Mouse (Mus musculus): ENCODE measurements around the gene Pcnx.
"Not testable (repeated sequence)": the region's sequence is repeated elsewhere in the genome, so short reads cannot be mapped to it uniquely, and the experiment has no call there.

Gene Pcnx

DNA sequence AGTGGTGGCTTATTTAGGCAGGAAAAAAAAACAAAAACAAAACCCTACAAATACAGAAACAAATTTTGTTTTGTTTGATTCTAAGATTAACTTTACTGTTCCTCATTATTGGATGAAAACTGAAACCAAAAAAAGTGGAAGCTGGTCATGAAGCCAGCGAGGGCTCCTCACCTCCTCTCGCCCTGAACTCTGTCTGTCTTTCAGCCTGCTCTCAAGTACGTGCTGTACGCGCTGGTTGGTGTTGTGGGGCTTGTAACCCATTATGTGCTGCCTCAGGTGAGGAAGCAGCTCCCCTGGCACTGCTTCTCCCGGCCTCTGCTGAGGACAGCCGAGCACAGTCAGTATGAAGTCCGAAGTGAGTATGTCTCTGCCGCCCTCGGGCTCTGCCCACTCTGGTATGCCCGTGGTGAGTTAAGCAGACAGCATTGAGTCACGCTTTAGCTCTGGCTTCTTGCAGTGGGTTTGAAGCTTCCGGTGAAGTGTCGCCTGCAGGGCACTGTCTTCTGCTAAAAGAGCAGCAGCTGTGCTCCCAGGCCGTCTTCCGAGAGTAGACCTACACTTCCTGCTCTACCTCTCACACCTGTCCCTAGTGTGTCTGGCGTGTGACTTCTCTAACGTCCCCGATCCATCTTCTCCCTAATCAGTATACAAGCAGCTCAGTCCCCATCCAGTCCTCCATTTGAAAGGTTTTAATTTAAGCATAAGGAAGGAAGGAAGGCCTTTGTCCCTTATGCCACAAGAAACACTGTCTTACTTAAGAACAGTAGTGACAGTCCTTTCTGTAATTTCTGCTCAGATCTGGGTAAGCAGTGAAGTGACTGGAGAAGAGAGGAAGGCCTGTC lies 111.4 kb downstream of the Pcnx start:
- no peak for DNase-seq

DNA sequence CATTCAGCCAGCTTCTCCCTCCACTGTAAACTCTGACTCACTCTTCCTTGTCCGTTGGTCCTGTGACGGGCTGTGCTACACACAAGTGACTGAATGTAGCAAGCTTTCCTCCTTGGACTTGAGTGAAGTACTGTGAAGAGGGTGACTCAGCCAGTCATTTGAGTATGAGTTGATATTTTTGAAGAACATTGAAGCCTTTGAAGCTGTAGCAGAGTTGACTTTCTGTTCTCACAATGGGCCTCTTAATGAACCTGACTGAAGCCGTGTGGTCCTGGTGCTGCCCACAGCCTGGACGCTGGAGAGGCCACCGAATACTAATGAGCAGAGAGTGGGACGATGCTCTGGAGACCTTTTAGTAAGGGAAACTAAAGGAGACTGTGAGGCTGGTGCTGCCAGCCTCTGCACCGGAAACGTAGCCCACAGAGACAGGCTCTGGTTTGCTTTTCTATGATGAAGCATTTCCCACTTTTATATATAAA lies 112.1 kb downstream of the Pcnx start:
- DNase-seq = no peak

DNA sequence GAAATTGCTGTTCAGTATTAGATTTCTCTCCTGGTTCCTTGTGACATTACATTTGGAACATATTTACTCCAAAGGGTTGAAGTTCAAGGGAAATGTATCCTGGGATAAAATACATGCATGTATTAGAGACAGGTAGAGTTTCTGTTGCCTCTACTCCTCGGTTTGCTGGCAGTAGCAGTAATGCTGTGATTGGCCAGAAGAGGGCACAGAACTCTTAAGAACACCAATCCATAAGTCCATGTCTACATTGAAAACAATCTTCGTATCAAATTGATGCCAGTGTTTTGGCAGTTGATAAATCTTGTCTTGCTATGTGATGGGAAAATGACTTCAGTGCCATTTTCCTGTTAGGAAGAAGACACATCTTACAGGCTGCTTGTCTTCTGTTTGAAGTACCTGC lies 115.0 kb downstream of the Pcnx start:
- peak; percentile 60 for DNase-seq

DNA sequence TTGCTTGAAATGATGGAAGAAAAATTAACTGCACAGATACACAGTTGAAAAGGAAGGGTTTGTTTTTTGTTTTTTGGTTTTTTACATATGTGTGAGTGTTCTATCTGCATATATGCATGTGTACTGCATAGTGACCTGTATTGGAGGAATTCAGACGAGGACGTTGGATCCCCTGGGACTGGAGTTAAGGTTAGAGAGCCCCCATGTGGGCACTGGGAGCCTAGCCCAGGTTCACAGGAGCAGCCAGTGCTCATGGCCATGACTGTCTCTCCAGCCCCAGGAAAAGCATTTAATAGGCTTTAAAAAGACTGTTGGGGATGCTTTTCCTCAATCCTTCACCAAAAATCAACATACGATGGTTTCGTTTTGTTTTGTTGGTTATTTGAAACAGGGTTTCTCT lies 117.5 kb downstream of the Pcnx start:
- no peak for DNase-seq

DNA sequence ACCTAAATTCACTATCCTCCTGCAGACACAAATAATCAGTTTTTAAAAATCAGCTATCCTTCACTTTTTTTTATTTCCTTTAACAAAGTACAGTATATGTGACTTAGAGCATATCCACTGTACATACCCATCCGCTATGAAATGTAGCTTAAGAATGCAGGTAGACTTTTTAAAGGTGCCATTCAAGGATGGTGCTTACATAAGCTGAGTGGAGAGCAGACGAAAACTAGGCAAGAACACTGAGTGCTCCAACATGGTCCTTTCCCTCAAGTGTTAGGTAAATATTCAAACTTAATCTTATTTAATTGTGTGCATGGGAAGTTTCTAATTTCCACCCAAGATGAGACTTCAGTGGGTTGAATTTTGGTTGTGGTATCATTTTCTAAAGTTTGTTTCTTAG lies 119.5 kb downstream of the Pcnx start:
- DNase-seq = no peak

DNA sequence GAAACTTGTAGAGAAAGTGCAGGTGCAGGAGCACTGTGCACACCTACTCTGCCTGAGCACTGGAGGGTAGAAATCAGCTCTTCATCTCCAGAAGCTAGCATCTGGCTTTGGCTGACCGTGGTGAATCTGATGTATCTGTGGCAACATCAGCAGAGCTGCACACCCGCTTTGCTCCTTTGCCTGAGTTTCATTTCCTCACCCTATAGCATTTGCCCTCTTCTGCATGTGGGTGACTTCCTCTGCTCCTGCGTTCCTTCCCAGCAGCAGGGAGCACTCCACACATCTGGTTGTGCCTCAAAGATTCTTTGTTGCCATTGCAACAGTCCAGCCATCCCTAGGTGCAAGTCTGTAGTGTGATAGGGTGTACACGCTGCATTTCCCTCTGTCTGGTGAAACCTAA lies 132.3 kb downstream of the Pcnx start:
- no peak for DNase-seq

DNA sequence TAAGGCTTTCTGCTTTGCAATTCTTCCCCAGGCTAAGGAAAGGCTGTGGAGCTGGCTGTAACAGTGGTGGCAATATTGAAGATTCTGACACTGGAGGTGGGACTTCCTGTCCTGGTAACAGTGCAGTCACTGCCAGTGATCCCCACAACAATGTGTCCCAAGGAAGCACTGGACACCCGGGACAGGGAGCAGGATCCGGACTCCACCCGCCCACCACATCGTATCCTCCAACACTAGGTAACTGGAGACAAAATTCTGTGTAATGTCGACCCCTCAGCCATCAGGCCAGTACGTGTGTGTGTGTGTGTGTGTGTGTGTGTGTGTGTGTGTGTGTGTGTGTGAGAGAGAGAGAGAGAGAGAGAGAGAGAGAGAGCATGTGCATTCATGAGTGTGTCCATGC lies 133.2 kb downstream of the Pcnx start:
- no peak for DNase-seq

DNA sequence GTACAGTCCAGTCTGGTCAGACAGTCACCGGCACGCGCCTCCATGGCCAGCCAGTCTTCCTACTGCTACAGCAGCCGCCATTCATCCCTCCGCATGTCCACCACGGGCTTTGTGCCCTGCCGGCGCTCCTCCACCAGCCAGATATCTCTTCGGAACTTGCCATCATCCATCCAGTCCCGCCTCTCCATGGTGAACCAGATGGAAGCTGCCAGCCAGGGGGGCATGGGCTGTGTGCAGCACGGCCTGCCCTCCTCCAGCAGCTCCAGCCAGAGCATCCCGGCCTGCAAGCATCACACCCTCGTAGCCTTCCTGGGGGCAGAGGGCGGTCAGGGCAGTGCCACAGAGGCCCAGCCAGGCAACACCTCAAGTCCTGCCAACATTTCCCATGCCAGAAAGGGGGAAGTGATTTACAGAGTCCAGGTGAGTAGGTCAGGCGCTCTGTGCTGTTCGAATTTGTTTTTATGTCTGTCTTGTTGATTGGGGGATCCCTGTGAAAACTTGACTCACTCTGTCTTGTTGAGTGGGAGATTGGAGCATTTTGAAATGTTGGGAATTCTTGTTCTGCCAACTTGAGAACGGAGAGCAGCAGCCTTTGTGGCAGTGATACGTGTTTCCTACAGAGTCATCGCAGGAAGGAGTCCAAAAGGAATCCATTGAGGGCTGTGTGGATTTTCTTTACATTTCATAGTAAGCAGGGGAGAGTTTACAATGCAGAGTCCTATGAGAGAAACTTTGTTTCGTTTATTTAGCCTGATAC lies 135.3 kb downstream of the Pcnx start:
- no peak for DNase-seq

DNA sequence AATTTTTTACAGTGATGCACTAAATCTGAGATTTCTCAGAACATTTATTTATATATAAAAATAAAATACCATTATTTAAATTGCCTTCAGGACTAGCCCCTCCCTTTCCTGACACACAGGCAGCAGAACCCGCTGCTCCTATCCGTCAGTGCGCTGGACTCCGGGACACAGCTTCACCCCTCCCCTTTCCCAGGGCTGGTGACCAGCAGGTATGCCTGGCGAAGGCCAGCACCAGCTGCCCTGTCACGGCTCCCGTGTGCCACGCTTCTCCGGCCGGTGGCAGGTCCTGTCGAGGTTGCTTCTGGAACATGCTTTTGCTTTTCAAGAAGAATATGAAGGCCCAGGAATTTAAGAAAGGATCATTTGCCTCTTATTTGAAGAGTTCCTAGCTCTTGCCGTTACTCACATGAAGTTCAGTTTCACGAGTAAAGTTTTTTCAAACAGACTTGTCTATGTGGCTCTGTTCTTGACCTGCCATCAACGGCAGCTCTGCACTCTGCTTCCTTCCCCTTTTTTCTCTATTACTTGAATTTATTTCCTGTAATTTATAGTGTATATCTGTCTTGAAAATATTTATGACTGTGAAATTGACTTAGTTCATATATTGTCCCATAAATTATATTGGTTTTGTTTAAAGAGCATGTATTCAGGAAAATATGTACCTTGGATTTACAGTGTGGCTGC lies 137.0 kb downstream of the Pcnx start:
- peak; percentile 19 for DNase-seq

DNA sequence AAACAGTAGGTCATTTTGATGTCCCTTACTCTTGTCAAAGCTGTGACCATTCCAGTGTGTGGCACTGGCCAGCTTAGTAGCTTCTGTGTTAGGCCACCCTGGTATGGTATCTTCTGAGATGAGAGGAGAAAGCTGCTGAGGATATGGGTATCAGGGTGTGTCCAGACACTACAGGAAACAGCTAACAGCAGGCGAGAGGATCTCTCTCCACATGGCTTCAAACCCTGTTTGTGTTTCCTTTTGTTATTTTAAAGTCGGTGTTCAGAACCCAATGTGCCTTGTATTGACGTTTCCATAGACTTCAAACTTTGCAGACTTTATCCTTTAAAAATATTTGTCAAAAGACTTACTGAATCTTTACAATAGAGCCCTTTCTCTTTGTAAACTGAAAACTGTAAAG lies 137.7 kb downstream of the Pcnx start:
- no peak for DNase-seq

DNA sequence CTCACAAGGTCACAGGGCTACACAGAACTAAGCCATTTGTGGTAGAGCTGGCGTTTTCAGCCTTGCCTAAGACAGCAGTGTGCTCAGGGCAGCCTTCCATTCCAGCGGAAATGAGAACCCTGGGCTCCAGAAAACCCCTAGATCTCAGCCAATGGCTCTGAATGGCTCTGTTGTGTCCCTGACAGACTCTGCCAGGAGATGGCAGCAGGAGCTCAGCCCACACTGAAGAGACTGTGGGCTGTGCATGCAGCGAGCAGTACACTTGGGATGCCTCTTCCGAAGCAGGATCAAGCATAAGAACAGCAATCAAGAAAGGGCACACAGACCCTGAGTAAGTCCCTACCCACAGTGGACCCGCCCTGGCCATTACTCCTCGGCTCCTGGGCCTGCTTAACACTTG lies 142.9 kb downstream of the Pcnx start:
- not testable (repeated sequence) for DNase-seq

DNA sequence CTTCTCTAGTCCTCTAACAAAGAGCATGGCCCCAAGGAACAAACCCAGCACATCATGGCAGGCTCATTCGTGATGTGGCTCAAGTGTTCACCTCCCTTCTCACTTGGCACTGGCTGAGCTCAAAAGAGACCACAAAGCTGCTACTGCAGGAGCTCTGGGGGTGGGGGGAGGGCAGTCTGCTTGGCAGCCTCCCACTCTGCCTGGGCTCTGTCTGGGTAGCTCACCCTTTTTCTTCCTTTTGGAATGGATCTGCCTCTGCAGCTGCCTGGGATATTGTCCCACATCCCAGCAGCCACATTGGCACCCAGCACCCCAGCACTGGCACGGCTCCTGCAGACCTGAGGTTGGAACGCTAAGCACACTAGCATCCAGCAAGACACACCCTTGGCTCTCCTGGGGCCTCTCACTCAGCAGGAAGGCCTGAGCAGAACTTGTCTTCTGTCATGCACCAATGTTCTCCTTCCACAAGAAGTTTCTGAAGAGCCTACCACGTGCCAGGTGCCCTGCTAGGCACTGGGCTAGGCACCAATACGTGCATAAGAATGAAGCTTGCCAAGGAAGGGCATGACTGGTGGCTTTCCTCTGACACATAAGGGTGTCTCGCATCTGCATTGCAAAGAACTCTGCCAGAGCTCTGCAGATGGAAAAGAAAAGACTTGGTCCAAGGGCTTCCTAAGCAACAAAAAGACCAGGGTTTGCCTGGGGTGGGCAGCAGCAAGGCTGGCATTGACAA lies 166.2 kb downstream of the Pcnx start:
- not testable (repeated sequence) for DNase-seq

DNA sequence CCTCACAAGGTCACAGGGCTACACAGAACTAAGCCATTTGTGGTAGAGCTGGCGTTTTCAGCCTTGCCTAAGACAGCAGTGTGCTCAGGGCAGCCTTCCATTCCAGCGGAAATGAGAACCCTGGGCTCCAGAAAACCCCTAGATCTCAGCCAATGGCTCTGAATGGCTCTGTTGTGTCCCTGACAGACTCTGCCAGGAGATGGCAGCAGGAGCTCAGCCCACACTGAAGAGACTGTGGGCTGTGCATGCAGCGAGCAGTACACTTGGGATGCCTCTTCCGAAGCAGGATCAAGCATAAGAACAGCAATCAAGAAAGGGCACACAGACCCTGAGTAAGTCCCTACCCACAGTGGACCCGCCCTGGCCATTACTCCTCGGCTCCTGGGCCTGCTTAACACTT lies 173.7 kb downstream of the Pcnx start:
- DNase-seq = not testable (repeated sequence)

DNA sequence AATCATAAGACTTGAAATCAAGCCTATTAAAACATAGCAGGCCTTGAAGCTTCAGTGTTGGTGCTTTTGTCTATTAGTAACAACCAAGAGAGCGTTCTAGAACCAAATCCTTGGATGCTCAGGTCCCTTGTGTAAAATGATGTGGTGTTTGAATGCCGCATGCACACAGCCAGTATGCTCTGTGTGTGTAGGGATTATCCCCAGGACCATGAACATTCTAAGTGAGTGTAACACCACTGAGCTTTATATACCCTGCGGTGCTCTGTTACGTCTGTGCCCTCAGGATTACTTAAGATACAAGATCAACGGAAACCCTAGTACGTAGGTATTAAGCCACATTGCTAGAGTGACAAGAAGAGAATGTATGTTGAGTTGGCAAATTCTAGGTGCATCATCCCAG lies 174.2 kb downstream of the Pcnx start:
- not testable (repeated sequence) for DNase-seq

DNA sequence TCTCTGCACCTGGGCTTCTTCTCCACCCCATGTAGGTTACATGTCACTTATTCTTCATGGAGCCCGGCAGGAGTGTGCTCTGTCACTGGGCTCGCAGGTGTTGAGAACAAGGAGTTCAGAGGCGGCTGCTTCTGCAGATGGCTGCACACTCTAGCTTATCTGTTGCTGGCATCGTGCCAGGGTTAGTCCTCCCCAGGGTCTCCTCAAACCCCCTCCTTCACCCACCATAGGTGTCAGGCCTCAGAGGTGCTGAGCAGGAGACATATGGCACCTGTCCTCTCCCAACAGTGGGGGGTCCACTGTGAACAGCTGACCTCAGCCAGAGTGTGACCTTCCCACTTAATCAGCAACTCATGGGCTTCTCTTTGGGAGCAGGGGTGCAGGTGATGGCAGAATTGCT lies 184.3 kb downstream of the Pcnx start:
- DNase-seq = not testable (repeated sequence)
